In genomic region chr12:81668406-81668805, GRCm38 (mm10) we compare ENCODE assay signal across 6 mouse cellular contexts. TPM values are rescaled to one million over a fixed set of nuclear protein-coding genes. Genes with fewer than 3 reads are reported as not detected.
"Had no signal": no experiment of that assay in that cellular context is flagged by ENCODE, and none has a peak within 500 bp of the region (broad histone marks: within the 10 kb centered on the region; RNA-seq: fewer than 3 reads in every experiment).

No protein-coding gene starts in this region.

- DNase-seq: kidney, adult 2 months; kidney, postnatal 25 days; lung, embryonic 14.5 days; right cerebral cortex, adult 18-20 months; thymus, postnatal 14 days had no signal

RNA-seq across cellular contexts. Expression of gene Ttc9, which starts 37.4 kb away (rescaled TPM):
- total RNA-seq: megakaryocyte progenitor cell, adult 5-6 weeks had no signal
